Mouse (Mus musculus) urinary bladder, postnatal 0 days (tissue): ENCODE measurements around the gene H2-M10.3. TPM values are rescaled to one million over a fixed set of nuclear protein-coding genes. Genes with fewer than 3 reads are reported as not detected.

Source experiments
- polyA plus RNA-seq: library from polyadenylated mRNA; unstranded; fragments of >200 nt; fragmentation: Nextera tagmentation; extraction: Ambion mirVana; gene quantifications from 2 replicates; pipeline ENCODE4 v1.2.1, GENCODE M21; 2015

H2-M10.3 gene
- not detected in 2 replicates for polyA plus RNA-seq

GRCm38 (mm10) chr17:36368317-36368716 lies at the start of gene H2-M10.3:
Gene H2-M10.3, minus strand, starts transcription at chr17:36368417.

GRCm38 (mm10) chr17:36326055-36326454 lies 42.2 kb downstream of the H2-M10.3 start, which contains the start of gene H2-M10.1:
Gene H2-M10.1, minus strand, starts transcription at chr17:36326155.

Other genes with a start within 250 kb of the H2-M10.3 start
- gene Gm19684, start 246.7 kb downstream of the H2-M10.3 start, polyA plus RNA-seq, result not detected in 2 replicates
- gene Gm7030, start 239.0 kb downstream of the H2-M10.3 start, polyA plus RNA-seq, result not detected in 2 replicates
- not detected in 2 replicates for gene Gm8909, start 199.9 kb downstream of the H2-M10.3 start, polyA plus RNA-seq
- gene H2-T3, start 178.1 kb downstream of the H2-M10.3 start, polyA plus RNA-seq, result not detected in 2 replicates
- 85.5 and 95.5 TPM in 2 replicates for gene Rpp21, start 110.3 kb downstream of the H2-M10.3 start, polyA plus RNA-seq
- gene Trim39, start 96.2 kb downstream of the H2-M10.3 start, polyA plus RNA-seq, result 7.5 TPM in 2 replicates
- gene H2-M10.2, start 81.9 kb downstream of the H2-M10.3 start, polyA plus RNA-seq, result not detected in 2 replicates
- gene H2-M10.1, start 42.3 kb downstream of the H2-M10.3 start, polyA plus RNA-seq, result not detected in 2 replicates
- gene H2-M10.4, start 93.9 kb upstream of the H2-M10.3 start, polyA plus RNA-seq, result not detected in 2 replicates
- not detected in 2 replicates for gene H2-M11, start 178.7 kb upstream of the H2-M10.3 start, polyA plus RNA-seq